Mouse (Mus musculus) urinary bladder, postnatal 25 days (tissue): ENCODE data around the gene Nrgn.
A peak's percentile ranks its signal among the peaks of the same experiment; 100 is the strongest.

Experiments
- DNase-seq: peaks from one replicate; pipeline ENCODE4 v3.0.0; 2022; ENCODE audit warnings: low spot score

Gene Nrgn

DNA sequence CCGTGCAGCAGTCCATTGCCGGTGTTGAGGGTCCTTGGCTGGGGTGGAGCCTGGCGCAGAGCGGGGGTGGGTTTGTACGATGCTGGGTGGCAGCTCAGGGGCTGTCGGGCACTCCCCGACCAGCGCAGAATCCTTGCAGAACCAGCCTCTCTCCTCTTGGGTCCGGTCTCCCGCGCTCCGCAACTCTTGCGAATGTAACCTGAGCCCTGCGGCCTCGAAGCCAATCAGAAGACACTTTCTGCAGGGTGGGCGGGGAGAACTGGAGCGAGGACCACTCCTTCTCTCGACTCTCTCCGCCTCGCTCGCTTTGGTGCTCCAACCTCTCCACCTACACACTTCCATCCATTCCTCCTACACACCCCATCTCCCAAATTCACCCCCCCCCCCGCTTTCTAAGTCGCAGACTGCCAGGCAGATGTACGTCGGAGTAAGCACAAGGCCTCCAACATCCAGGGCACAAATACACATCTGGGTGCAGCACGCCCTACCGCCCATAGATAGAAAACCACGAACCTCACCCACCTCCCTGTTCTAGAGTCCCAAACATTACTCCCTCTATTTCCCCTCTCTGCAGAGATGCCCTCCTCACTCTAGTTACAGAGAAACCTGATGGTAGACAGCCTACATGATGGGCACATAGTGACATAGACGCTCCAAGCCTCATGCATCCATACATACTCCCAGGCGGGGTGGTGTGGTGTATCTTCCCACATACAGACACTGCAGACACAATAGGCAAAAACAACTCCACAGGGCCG, at the start of gene Nrgn:
Gene Nrgn (minus strand): TSS at position 369 of the 758 bp plus-strand sequence.
- peak; percentile 72 for DNase-seq

DNA sequence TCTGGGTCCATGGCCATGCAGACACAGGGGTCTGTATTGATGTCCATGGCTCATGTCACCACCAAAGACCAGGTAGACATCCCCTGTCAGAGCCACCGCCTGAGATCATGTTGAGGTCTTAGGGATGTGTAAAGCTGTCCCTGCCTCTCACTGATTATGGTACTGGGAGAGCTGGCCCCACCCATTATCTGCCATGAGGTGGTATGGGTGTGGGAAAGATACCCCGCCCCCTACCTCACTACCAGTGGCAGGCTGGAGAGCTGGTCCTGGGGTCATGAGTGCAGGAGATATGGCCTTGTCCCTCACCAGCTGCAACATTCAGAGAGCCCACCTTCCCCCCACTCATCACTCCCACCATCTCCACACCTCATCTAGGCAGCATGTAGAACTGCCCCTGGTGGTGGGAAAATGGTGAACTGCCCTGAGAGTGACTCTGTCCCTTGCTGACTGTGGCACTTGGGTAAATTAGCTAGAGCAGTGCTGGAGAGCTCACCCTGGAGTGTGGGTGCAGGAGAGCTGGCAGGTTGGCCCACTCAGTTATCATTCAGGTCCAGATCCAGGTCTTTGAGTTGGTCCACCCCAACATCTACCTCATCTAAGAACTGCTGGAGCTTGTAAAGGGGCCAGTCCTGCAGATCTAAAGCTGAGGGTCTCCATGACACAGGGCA, 48.0 kb upstream of the Nrgn start:
- no peak for DNase-seq

DNA sequence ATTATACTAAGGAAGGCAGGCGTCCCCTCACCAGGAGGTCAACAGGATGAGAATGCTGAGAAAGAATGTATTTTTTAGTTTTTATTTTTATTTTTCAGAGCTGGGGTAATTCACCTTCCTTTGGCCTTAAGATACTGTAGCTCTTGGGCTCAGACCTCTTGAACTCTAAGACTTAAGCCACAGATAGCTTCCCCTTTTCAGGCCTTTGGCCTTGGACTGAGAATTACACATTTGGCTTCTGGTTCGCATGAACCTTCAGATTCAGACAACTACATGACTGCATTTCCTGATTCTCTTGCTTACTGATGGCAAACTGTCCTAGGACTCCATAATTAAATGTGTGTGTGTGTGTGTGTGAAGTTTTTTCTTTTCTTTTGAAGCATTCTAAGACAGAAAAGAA, 45.9 kb upstream of the Nrgn start:
- DNase-seq, result no peak

GRCm38 (mm10) chr9:37595570-37595969, 42.9 kb upstream of the Nrgn start:
- no peak for DNase-seq

DNA sequence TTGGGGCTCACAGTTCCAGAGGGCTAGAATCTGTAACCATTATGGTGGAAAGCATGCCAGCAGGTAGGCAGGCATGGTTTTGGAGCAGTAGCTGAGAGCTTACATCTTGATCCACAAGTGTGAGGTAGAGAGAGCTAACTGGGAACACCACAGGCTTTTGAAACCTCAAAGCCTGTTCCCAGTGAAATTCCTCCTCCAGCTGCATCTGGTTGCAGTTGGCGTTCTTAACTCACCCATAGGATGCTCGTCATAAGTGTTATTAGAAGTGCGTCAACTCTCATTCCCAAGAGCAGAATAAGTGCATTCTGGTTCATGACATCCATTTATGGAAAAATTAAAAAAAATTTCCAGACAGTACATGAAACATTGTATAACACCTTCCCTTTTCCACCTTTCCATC, 41.0 kb upstream of the Nrgn start:
- no peak for DNase-seq

- DNase-seq, result no peak
Measured at GRCm38 (mm10) chr9:37592633-37593032, 39.9 kb upstream of the Nrgn start.

DNA sequence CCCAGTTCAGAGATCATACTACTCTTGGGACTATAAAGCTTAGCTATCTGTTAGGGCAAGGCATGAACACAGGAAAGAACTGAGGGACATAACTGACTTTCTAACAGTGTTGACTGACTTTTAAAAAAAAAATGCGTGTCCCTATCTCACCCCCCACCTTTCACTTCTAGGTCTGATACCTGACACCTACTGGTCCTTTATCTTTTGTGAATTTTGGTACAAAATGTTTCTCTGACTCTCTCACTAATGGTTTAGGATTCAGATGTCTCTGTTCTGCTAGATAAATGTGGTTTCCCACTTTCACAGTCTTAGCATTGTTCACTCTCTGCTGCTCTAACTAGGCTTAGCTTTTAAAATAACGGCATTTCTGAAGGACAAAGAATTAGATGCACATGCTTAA, 39.3 kb upstream of the Nrgn start:
- no peak for DNase-seq

DNA sequence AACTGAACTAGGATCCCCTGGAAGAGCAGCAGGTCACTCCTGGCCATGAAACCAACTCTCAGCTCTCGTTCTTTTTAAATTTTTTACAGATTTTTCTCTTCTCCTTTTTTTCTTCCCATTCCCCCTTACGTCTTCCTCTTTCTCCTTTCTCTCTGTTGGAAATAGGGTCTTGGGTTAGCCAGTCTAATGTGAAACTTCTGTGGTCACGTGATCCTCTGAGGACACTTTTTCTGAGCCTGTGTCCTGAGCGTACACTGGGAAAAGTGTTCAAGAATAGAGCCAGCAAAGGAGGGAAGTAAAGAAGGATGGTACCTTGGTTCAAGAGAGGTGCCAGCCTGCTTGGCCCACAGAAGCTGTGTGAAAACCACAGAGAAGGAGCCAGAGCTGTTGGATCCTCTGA, 37.7 kb upstream of the Nrgn start:
- DNase-seq, result no peak

DNA sequence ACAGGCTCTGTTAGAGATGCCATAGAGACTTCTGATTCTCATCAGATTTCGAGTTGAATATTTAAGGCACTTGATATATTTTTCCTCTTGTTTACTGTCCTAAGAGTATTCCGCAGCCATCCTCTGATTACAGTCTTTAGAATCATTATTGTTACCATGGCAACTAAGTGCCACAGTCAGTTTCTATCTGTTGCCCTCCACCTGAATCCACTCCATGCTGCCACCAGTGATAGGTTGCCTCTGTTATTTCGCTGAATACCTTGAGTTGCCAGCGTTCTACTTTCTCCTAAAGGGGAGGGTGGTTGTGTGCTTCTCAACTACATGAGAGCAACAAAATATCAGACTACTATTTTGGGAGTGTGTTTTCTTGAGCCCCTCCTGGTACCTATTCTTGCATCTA, 34.0 kb upstream of the Nrgn start:
- DNase-seq, result no peak

- no peak for DNase-seq
Measured at GRCm38 (mm10) chr9:37583594-37583993, 30.9 kb upstream of the Nrgn start.

DNA sequence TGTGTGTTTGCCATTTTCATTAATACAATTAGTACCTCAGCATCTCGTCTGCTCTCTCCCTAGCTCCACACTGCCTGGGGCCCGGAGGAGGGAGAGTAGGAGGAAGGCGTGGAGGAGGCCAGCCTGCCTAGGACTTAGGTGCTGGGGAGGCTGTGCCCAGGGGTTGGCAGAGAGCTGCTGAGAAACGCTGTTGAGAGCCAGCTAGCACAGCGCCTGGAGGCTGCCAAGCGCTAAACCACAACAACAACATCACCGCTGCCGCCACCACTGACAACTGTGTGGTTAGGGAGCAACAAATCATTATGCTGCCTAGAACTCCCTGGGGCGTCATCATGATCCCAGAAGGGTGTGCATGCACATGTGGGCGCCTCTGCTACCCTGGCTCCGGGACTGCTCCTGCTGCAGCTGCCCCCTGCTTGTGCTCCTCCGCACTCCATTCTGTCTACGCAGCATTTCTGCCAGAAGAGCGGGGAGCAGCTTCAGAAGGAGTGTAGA, 23.8 kb upstream of the Nrgn start:
- DNase-seq, result no peak

DNA sequence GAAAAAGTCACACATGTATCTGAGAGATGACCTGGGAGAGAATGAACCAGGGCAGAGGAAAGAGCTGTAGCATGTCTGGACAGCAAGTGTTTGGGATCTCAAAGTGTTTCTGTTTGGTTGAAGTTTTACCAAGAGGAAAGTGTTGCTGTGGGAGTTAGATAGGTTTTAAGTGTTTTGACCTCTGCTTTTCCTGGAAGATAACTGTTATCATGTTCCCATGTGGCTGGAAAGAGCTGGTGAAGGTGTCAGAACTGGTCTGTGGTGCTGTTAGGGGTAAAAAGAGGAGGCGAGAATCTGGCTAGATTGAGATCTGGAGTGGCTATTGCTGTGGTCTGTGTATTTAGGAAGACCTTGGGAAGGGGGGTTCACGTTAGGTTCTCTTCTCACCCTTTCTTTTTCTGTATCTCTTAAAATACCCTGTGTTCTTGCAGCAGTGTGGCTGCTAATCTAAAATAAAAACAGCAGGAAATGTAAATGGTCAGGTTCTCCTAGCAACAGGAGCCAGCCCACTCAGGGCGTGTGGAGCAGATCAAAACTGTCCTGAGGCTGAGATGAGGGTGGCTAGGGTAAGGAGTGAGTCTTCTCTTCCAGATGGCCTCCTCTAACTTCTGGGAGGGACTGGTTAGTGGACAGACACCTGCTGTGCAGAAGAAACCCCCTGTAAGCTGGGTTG, 19.6 kb upstream of the Nrgn start:
- DNase-seq, result no peak

DNA sequence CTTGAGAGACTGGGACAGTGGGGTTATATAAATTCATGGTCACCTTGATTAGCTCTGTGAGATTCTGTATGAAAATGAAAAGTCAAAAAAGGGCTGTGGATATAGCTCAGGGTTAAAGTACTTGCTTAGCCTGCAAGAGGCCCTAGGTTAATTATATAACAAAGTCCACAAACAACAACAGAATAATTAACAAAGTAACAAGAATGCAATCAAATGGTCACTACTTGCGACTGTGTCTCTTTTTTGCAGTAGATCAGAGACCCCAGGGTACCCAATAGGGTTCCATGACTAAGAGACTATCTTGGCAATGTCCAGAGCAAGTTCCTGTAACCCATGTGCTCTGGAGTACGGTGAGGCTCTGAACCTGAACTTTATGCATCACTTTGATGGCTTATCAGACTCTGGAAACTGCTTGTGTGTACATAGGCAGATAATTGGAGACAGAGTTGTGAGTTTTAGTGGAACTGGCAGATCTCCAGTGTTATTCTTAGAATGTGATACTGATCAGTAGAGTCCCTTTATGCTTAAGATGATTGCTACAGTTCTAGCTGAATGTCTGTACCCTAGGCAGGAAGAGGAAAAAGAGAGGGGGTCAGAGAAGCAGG, 16.6 kb upstream of the Nrgn start:
- DNase-seq, result no peak

GRCm38 (mm10) chr9:37568605-37569214, 16.0 kb upstream of the Nrgn start:
- DNase-seq, result no peak

GRCm38 (mm10) chr9:37567892-37568604, 15.3 kb upstream of the Nrgn start:
- no peak for DNase-seq

- no peak for DNase-seq
Measured at GRCm38 (mm10) chr9:37567454-37567853, 14.8 kb upstream of the Nrgn start.

GRCm38 (mm10) chr9:37567019-37567418, 14.3 kb upstream of the Nrgn start:
- DNase-seq, result no peak

DNA sequence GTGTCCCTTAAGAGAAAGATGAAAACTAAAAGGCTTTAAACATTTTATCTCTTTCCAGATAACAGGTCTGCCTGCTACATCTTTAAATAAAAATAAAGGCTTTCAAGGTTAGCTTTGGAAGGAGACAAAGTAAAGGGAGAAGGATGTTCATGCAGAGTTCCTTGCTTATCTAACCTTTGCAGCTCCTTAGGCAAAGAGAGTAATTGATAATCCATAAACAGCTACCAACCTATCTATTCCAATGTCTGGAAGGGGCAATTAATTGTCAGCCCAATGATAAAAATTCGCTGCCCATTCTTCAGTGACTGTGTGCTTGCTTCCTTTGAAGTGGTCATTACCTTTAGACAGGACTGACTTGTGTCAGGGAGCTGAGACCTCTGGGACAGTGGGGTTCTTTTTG, 11.1 kb upstream of the Nrgn start:
- no peak for DNase-seq

DNA sequence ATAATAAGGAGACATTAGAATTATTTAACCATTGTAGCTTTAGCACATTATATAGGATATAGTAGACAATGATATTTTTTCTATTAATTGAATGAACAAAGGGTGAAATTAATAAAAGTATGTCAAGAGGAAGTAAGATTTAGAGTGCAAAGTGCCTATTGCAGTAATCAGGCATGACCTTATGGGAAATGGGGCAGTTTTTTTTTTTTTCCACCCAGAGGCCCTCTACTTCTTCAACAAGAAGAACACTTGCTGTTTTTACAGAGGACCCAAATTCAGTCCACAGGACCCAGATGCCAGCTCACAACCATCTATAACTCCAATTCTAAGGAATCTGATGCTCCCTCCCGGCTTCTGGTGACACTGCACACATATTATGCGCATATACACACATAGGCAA, 7.9 kb upstream of the Nrgn start:
- DNase-seq, result no peak

- no peak for DNase-seq
Measured at GRCm38 (mm10) chr9:37556366-37556765, 3.7 kb upstream of the Nrgn start.
